Mouse (Mus musculus) brain, embryonic 14.5 days (tissue): ENCODE measurements around the gene Gm21964.

Experiments
- CTCF ChIP-seq: fragments of 200-500 bp; IDR thresholded peaks from 2 replicates; pipeline ENCODE4 v1.5.1; 2012; ENCODE audit warnings: inconsistent platforms, mild to moderate bottlenecking, moderate library complexity, borderline replicate concordance; ENCODE audit not compliant: insufficient read depth, insufficient read length; ENCODE audit errors: extremely low read depth
- POLR2A ChIP-seq: fragments of 200-500 bp; IDR thresholded peaks from 2 replicates; pipeline ENCODE4 v1.6.1; 2012; ENCODE audit warnings: mild to moderate bottlenecking, inconsistent platforms, borderline replicate concordance; ENCODE audit not compliant: poor library complexity, insufficient read depth, insufficient read length, severe bottlenecking; ENCODE audit errors: extremely low read depth

- no peak for TF ChIP-seq POLR2A
- no peak for TF ChIP-seq CTCF
Observed at GRCm38 (mm10) chr8:110135515-110135914, 34.5 kb downstream of the Gm21964 start.
